Mouse (Mus musculus) midbrain, embryonic 10.5 days (tissue): Measurements from ENCODE around the gene Cdh23. TPM values are rescaled to one million over a fixed set of nuclear protein-coding genes. Genes with fewer than 3 reads are reported as not detected.

Experiments used
- DNase-seq: peaks from one replicate; pipeline ENCODE4 v3.0.0-alpha.2; 2017; ENCODE audit warnings: low spot score
- H3K27ac ChIP-seq: fragments of 300-500 bp; sonication (generic); replicated peaks from 2 replicates; pipeline ENCODE4 v1.5.1; 2016; ENCODE audit warnings: mild to moderate bottlenecking
- H3K27me3 ChIP-seq: fragments of 300-500 bp; sonication (generic); 2 replicates; pipeline ENCODE4 v1.6.1; 2016; ENCODE audit warnings: low read depth, mild to moderate bottlenecking; ENCODE audit not compliant: poor library complexity, severe bottlenecking
- H3K36me3 ChIP-seq: fragments of 300-500 bp; sonication (generic); 2 replicates; pipeline ENCODE4 v1.6.1; 2016; ENCODE audit warnings: mild to moderate bottlenecking, moderate library complexity
- H3K4me1 ChIP-seq: fragments of 300-500 bp; sonication (generic); 2 replicates; pipeline ENCODE4 v1.6.1; 2016
- H3K4me3 ChIP-seq: fragments of 300-500 bp; sonication (generic); 2 replicates; pipeline ENCODE4 v1.5.1; 2016; ENCODE audit warnings: mild to moderate bottlenecking, moderate library complexity
- H3K9me3 ChIP-seq: fragments of 300-500 bp; sonication (generic); replicated peaks from 2 replicates; pipeline ENCODE4 v1.6.1; 2016; ENCODE audit warnings: mild to moderate bottlenecking
- WGBS: fragments of 180-500 bp; shearing (Covaris S2); methylation state at CpG from one replicate; pipeline ENCODE4 v1.1.7; 2016; 5-methylcytosine and 5-hydroxymethylcytosine counted together
- polyA plus RNA-seq: library from polyadenylated mRNA; unstranded; fragments of >200 nt; fragmentation: Nextera tagmentation; extraction: Ambion mirVana; gene quantifications from 2 replicates; pipeline ENCODE4 v1.2.1, GENCODE M21; 2016

Cdh23 gene
- polyA plus RNA-seq, 1 experiment from 2014 or later, result 0.53 TPM

GRCm38 (mm10) chr10:60341528-60341927 is 354.8 kb downstream of the Cdh23 start:
- no peaks in the 10 kb centered on the region for H3K36me3 ChIP-seq
- H3K4me3 ChIP-seq, result no peak overlapping the region
- H3K27ac ChIP-seq, result no peak overlapping the region
- peaks cover 18% of the 10 kb centered on the region for H3K4me1 ChIP-seq
- WGBS, result 84% methylated on average over 9 of the region's 9 CpGs
- no peak for DNase-seq
- H3K9me3 ChIP-seq, result no peaks in the 10 kb centered on the region
- peaks cover 8% of the 10 kb centered on the region for H3K27me3 ChIP-seq

DNA sequence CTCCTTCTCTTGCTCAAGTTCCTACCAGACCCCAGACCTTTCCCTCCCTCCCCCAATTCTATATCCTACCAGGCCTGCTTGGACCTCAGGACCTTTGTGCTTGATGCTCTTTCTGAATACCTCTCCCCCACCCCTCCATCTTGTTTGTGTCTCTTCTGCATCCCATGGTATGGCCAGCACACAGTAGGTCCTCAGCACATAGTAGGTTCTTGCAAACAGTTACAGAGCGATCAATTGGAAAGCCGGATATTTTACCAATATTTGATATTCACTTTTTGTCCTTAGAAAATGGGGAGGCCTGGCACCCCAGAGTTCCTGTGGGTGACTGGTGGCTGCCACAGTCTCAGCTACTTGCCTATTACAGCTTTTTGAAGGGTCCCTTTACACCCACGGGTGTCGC is 361.3 kb downstream of the Cdh23 start:
- no peak for DNase-seq
- H3K4me1 ChIP-seq, result no peaks in the 10 kb centered on the region
- 92% methylated on average over 4 of the region's 4 CpGs for WGBS
- no peak overlapping the region for H3K4me3 ChIP-seq
- H3K36me3 ChIP-seq, result no peaks in the 10 kb centered on the region
- no peaks in the 10 kb centered on the region for H3K9me3 ChIP-seq
- no peaks in the 10 kb centered on the region for H3K27me3 ChIP-seq
- H3K27ac ChIP-seq, result no peak overlapping the region

DNA sequence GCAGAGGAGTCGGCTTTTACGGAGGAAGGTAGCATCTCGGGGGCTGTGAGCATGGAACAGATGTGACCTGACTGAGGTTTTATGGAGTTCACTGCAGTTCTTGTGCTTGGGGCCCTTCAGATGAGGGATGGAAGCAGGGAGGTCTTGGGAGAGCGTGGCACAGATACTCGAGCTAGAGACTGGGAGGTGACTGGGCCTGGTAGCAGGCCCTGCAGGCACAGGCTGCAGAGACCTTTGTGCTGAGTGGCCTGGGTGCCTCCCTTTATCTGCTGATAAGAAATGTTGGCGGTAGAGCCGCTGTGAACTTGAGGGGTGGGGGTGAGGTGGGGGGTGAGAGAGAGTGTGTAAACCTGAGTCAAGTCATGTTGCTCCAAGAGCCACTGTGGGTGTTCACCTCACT is 361.7 kb downstream of the Cdh23 start:
- H3K27me3 ChIP-seq, result no peaks in the 10 kb centered on the region
- H3K27ac ChIP-seq, result no peak overlapping the region
- H3K4me3 ChIP-seq, result no peak overlapping the region
- no peaks in the 10 kb centered on the region for H3K9me3 ChIP-seq
- WGBS, result 79% methylated on average over 7 of the region's 7 CpGs
- DNase-seq, result no peak
- no peaks in the 10 kb centered on the region for H3K4me1 ChIP-seq
- H3K36me3 ChIP-seq, result no peaks in the 10 kb centered on the region

GRCm38 (mm10) chr10:60328963-60329650 is 367.2 kb downstream of the Cdh23 start:
- Histone ChIP-seq H3K4me3 (no peak overlapping the region), H3K4me1 (peaks cover 3% of the 10 kb centered on the region), H3K27ac (no peak overlapping the region), H3K27me3 (no peaks in the 10 kb centered on the region), H3K36me3 (no peaks in the 10 kb centered on the region), H3K9me3 (no peaks in the 10 kb centered on the region)
- DNase-seq, result no peak
- WGBS, result 91% methylated on average over 11 of the region's 11 CpGs

- no peak for DNase-seq
Observed at GRCm38 (mm10) chr10:60316166-60316565, 380.1 kb downstream of the Cdh23 start.

GRCm38 (mm10) chr10:60313606-60314005 is 382.7 kb downstream of the Cdh23 start:
- Histone ChIP-seq H3K4me1 (no peaks in the 10 kb centered on the region), H3K4me3 (no peak overlapping the region), H3K27ac (no peak overlapping the region), H3K27me3 (no peaks in the 10 kb centered on the region), H3K9me3 (no peaks in the 10 kb centered on the region), H3K36me3 (no peaks in the 10 kb centered on the region)
- DNase-seq, result no peak
- WGBS, result 95% methylated on average over 5 of the region's 5 CpGs

More at GRCm38 (mm10) chr10:60316166-60316565, 380.1 kb downstream of the Cdh23 start:
- Histone ChIP-seq H3K27ac (no peak overlapping the region), H3K36me3 (no peaks in the 10 kb centered on the region), H3K4me1 (no peaks in the 10 kb centered on the region), H3K9me3 (no peaks in the 10 kb centered on the region), H3K27me3 (no peaks in the 10 kb centered on the region), H3K4me3 (no peak overlapping the region)
- 92% methylated on average over 4 of the region's 4 CpGs for WGBS

DNA sequence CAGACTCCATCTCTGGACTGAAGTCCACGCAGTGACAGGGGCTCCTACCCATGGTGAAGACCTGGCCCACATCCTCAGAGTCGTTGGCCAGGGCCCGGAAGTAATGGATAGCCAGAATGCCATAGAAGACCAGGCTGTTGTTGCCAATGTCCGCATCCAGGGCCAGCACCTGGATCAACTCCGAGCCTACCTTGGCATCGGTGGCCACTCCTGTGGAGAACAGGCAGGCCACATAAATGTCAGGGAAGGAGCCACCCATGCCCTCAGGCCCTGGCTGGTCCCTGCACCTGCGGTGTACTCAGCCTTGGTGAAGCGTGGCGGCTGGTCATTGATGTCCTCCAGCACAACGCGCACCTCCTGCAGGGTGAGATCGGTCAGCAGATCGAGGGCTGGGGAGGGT is 385.7 kb downstream of the Cdh23 start:
- 91% methylated on average over 13 of the region's 13 CpGs for WGBS
- H3K9me3 ChIP-seq, result no peaks in the 10 kb centered on the region
- no peaks in the 10 kb centered on the region for H3K4me1 ChIP-seq
- H3K4me3 ChIP-seq, result no peak overlapping the region
- no peaks in the 10 kb centered on the region for H3K36me3 ChIP-seq
- no peak overlapping the region for H3K27ac ChIP-seq
- no peaks in the 10 kb centered on the region for H3K27me3 ChIP-seq
- no peak for DNase-seq

DNA sequence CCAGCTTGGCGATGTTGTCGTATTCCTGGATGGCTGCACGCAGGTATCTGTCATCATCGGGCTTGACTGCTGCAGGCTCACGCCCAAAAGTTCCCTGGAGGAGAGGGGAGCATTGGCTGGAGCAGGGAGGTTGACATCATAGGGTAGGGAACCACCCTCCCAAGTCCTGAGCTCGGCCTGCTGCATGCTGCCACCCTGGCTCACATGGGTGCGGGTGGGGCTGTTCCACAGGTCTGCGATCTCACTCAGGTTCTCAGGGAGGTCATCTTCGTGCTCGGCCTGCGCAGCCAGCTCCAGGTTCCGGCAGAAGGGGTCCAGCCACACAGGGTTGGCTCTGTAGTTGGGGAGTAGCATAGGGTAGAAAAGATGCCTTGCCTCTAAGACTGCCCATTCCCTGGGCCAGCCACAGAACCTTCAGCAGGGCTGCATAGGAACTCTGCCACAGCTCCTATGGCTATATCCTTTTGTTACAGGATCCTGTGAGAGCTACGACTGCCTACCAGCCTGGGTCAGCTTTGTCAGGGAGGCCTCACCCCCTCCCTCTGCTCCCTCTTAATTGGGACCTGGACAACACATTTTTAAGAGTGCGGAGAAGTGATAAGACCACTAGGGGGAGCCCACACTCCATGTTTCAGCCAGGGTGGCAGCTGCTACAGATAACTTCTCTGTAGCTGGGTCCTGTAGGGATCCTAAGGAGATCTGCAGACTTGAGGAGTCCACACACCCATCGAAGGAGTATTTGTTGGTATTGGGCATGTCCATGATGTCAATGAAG is 391.2 kb downstream of the Cdh23 start:
- peaks cover 39% of the 10 kb centered on the region for H3K36me3 ChIP-seq
- DNase-seq, result peak; percentile 82
- H3K4me1 ChIP-seq, result peaks cover 4% of the 10 kb centered on the region; the same call in 1 of the 2 replicates
- WGBS, result 67% methylated on average over 15 of the region's 15 CpGs
- H3K4me3 ChIP-seq, result no peak overlapping the region
- H3K27ac ChIP-seq, result no peak overlapping the region
- no peaks in the 10 kb centered on the region for H3K27me3 ChIP-seq
- no peaks in the 10 kb centered on the region for H3K9me3 ChIP-seq

DNA sequence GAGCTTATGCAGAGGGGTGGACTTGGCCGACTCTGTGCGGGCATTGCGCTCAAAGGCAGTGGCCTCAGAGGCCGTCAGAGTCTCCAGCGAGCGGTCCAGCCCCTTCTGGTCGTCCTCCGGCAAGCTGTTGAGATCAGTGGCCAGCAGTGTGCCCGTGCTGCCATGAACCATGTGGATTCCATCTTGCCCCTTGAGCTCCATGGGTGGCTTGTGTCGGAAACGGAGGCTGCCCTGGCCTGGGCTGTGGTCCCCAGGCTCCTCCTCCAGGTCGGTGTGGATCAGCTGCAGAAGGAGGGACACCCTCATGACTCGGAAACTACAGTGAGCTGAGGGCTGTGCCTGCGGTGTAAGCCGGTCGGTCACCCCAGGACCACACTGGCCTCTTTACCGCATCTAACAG is 392.9 kb downstream of the Cdh23 start:
- no peak overlapping the region for H3K27ac ChIP-seq
- H3K9me3 ChIP-seq, result no peaks in the 10 kb centered on the region
- 89% methylated on average over 17 of the region's 17 CpGs for WGBS
- no peaks in the 10 kb centered on the region for H3K27me3 ChIP-seq
- peaks cover 55% of the 10 kb centered on the region for H3K36me3 ChIP-seq
- H3K4me3 ChIP-seq, result no peak overlapping the region
- DNase-seq, result no peak
- peaks cover 4% of the 10 kb centered on the region; the same call in 1 of the 2 replicates for H3K4me1 ChIP-seq

GRCm38 (mm10) chr10:60299636-60300035 is 396.7 kb downstream of the Cdh23 start:
- Histone ChIP-seq H3K36me3 (peaks cover 88% of the 10 kb centered on the region), H3K9me3 (no peaks in the 10 kb centered on the region), H3K4me3 (no peak overlapping the region), H3K27ac (no peak overlapping the region), H3K4me1 (peaks cover 4% of the 10 kb centered on the region; the same call in 1 of the 2 replicates), H3K27me3 (no peaks in the 10 kb centered on the region)
- no peak for DNase-seq
- WGBS, result 97% methylated on average over 12 of the region's 12 CpGs

GRCm38 (mm10) chr10:60296027-60296426 is 400.3 kb downstream of the Cdh23 start:
- H3K4me3 ChIP-seq, result no peak overlapping the region
- H3K9me3 ChIP-seq, result no peaks in the 10 kb centered on the region
- no peak overlapping the region for H3K27ac ChIP-seq
- H3K27me3 ChIP-seq, result no peaks in the 10 kb centered on the region
- H3K36me3 ChIP-seq, result peaks cover 93% of the 10 kb centered on the region
- 95% methylated on average over 9 of the region's 9 CpGs for WGBS
- peaks cover under 1% of the 10 kb centered on the region; the same call in 1 of the 2 replicates for H3K4me1 ChIP-seq
- no peak for DNase-seq

DNA sequence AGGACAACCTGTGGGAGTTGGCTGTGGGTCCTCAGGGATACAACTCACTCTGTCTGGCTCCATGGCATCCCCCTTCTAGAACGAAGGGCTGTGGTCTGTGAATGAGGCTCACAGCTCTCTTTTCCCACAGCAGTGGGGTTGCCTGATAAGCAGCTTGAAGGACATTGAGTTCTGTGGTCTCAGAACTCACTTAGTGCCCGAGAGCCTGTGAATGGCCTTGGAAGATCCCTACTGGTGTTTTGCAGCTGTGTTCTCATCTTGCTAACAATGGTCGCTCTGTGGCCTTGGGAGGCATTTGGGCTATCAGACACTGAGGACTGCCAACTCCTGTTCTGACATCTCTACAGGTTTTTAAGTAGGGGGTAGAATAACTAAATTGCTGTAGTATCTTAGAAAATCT is 400.9 kb downstream of the Cdh23 start:
- Histone ChIP-seq H3K4me3 (no peak overlapping the region), H3K27ac (no peak overlapping the region), H3K27me3 (no peaks in the 10 kb centered on the region), H3K9me3 (no peaks in the 10 kb centered on the region), H3K4me1 (peaks cover 7% of the 10 kb centered on the region), H3K36me3 (peaks cover 86% of the 10 kb centered on the region)
- 88% methylated on average over 3 of the region's 3 CpGs for WGBS
- DNase-seq, result no peak

DNA sequence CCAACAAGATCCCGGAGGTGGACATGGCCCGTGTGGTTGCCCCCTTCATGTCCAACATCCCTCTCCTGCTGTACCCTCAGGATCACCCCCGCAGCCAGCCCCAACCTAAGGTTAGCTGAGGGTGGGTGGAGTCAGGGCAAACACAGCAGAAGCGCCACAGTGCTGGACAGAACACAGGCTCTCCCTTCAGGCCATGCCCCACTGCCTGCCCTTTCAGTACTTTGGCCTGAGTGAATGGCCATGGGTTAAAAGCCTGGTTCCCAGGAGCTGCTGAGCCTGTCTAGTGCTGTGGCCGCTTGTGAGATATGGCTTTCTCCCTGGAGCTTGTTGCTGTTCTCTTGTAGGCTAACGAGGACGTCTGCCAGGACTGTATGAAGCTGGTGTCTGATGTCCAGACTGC is 401.7 kb downstream of the Cdh23 start:
- Histone ChIP-seq H3K4me1 (peaks cover 15% of the 10 kb centered on the region), H3K36me3 (peaks cover 79% of the 10 kb centered on the region)
- 86% methylated on average over 7 of the region's 7 CpGs for WGBS

More for the DNA sequence above, 401.7 kb downstream of the Cdh23 start:
- H3K4me3 ChIP-seq, result no peak overlapping the region
- H3K9me3 ChIP-seq, result no peaks in the 10 kb centered on the region
- H3K27ac ChIP-seq, result no peak overlapping the region
- H3K27me3 ChIP-seq, result no peaks in the 10 kb centered on the region
- DNase-seq, result no peak
